Mouse (Mus musculus) monocyte, adult 5-6 weeks (primary cell): ENCODE data around the gene 6030445D17Rik. TPM values are rescaled to one million over a fixed set of nuclear protein-coding genes. Genes with fewer than 3 reads are reported as not detected.

Source experiments
- ATAC-seq: fragments of 153-309, 156-312 bp; replicated peaks from 2 replicates; pipeline ENCODE4 v1.8.0; 2017; ENCODE audit warnings: mild to moderate bottlenecking; ENCODE audit not compliant: low TSS enrichment, insufficient number of reproducible peaks, severe bottlenecking, poor library complexity, low FRiP score
- total RNA-seq: library from RNA; stranded (forward); fragments of 200-1000, 200-491, 200-594 nt; gene quantifications from 3 replicates; pipeline ENCODE4 v1.2.3, GENCODE M21; 2017

The 6030445D17Rik gene
- total RNA-seq, 1 experiment from 2014 or later = not detected

GRCm38 (mm10) chr4:136456516-136457218 is 5.4 kb upstream of the 6030445D17Rik start:
- ATAC-seq = no peak

GRCm38 (mm10) chr4:136458276-136458675 is 3.8 kb upstream of the 6030445D17Rik start:
- ATAC-seq = no peak

DNA sequence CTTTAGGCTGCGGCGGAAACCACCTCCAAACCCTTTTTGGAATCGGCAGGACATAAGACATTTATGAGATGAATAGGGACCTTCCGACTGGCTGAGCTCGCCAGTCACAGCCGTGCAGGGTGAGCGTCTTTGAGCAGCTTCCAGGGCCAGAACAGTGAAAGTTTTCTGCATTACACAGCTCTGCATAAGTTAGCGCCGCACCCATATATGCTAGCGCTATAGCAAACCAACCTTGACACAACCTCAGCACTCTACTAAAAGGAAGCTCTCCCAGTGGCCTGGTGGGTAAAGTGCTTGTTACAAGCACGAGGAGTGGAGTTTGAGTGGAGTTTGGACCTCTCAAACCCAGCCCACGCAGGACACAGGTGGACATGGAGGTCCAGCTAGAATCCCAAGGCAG is 2.8 kb upstream of the 6030445D17Rik start:
- no peak for ATAC-seq

- no peak for ATAC-seq
These were observed 844 bp upstream of the 6030445D17Rik start for GRCm38 (mm10) chr4:136461206-136461605.

DNA sequence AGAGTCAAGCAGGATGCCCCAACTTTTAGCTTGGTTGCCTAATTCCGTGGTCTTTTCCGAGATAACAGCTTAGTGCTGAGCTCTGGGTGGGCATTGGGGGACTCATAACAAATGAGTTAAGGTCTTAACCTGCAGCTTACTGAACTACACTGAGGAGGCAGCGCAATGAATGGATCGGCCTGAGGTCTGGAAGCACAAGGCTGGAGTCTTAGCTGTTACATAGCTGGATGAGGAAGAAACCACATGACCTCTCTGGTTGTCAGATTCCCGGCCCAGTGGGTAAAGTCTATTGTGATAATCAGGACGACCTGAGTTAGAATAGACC is 327 bp upstream of the 6030445D17Rik start:
- ATAC-seq = no peak

DNA sequence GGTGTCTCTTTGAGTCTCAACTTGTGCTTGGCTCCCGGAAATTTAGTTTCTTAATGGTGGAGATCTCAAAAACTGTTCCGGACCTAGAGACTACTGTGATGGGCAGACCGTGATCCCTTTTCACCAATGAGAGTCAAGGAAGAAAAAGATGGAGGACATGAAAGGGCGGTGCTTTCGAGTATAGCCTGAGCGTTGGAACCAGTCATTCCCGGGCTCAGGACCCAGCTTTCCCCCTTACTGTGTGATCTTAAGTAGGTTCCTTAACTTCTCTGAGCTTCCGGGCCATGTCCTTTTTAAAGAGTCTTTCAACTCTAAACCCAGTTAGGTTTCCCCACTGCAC is 759 bp downstream of the 6030445D17Rik start:
- ATAC-seq = peak; percentile 46; the same call in 1 of the 2 replicates

- no peak for ATAC-seq
These were observed 1.4 kb downstream of the 6030445D17Rik start for GRCm38 (mm10) chr4:136463436-136463835.

DNA sequence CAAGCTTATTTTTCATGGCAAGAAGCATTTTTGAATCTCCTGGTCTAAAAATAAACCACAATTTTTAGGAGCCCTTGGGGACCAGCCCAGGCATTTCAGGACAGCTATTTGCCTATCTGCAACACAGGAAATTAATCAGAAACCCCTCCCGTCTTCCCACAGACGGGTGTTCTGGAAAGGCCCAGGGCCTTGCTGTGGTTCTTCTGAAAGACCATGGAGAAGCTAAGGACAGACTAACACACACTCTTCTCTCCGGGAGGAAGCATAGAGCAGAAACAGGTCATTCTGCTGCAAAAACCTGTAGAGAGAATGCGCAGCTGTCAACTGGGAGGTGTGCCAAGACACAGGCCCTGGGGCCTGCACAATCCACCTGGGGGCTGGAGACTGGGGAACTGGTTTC is 4.2 kb downstream of the 6030445D17Rik start:
- no peak for ATAC-seq

DNA sequence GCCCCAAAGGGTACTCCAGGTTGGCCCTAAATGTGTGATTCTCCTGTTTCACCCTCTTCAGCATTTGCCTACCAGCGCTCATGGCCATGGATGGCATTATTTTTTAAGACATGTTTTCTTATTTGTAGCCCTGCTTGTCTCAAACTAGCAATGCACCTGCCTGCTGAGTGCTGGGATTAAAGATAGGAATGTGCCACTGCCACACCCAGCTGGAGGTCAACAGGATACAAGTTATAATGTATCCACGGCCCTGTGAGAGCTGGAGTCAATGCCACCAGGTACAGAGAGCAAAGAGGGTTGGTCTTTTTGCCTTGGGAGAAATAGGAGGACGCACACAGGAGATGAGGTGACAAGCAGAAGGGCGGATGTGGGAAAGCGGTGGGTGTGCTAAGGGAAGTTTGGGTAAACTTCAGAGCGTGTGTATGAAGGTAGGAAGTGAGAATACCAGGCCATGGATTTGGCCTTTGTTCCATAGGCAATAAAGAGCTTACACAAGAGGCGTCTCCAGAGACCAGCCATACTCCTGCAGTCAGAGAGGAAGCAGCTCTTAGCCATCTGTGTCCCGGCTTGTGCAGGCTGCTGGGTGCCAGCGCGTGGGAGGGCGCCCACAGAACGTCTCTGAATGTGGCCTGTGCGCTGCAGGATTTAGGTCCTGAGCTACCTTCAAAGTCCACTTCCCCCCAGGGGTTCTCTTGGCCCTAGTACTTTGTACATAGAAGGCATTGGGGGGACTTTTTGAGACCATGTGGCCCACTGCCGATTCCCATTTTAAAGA is 6.7 kb downstream of the 6030445D17Rik start:
- peak; percentile 19 for ATAC-seq

DNA sequence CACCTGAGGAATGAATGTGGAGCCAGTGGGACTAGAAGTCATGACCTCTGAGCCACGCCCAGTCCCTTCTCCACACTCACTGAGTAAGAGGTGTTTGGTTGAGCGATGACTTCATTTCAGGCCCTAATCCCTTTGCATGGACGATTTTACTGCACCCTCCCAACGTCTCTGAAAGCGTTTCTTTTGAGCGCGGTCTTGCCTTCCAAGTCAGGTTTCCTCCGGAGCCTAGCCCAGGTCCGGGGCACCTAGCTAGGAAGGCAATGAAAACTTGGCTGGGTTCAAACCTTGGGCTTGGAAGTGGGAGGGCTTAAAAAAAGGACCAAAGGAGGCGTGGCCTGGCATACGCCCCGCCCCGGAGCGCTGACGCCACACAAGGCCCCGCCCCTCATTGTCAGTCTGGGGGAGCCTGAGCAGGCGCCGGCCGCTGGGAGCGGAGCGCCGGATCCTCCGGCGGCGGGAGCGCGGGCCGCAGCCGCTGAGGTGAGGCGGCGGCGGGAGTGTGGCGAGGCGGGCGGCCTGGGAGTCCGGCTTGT is 7.4 kb downstream of the 6030445D17Rik start, which contains the start of gene Luzp1:
Luzp1 (plus strand) TSS at position 391 of the 533 bp plus-strand sequence.
- ATAC-seq = peak; percentile 96

DNA sequence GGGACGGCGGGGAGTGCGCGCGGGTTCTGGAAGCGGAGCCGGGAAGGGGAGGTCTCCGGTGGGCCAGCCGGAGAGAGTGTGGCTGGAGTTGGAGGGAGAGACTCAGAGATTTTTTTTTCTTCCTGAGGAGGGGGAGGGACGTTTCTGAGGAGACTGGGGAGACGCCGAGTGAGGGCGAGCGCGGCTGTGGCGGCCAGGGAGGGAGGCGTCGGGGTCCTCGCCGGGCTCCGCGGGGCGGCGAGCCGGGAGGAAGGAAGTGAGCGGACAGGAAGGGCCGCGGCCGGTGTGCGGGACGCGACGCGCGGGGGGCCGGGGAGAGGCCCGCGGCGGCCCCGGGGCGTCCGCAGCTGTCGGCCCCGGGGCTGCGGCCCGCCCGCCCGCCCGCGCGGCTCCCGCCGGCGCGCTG is 7.9 kb downstream of the 6030445D17Rik start:
- no peak for ATAC-seq

- no peak for ATAC-seq
These were observed 8.5 kb downstream of the 6030445D17Rik start for GRCm38 (mm10) chr4:136470347-136471071.

DNA sequence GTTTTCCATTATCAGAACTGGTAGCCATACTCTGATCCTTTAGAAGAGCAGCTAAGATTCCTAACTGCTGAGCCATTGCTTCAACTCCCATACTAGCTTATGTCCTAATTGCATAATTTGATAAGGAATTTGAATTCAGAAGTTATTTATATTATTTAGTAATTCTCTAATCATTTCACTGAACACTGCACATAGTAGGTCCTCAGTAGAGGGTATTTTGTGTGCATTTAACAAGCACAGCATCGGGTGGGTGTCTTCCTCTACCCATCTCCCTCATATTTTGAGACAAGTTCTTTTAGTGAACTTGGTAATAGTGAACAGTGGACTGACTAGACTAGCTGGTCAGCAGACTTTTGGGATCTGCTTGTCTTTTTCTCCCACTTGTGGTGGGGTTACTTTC is 14.6 kb downstream of the 6030445D17Rik start:
- ATAC-seq = no peak

GRCm38 (mm10) chr4:136486549-136486948 is 24.5 kb downstream of the 6030445D17Rik start:
- ATAC-seq = no peak

DNA sequence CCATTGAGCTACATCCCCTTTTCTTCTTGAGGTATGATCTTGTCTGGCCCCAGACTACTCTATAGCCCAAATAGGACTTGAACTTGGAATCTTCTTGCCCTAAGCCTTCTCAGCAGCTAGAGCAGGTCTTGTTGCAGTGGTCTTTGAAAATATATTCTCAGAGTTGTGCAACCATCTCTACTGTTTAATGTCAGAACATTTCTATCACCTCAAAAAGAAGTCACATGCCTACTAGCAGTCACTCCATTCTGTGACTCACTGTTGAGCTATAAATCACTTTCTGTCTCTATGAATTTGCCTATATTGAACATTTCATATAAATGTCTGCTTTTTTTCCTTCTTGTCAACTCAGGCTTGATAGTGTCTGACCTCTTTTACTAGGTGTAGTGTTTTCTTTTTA is 33.9 kb downstream of the 6030445D17Rik start:
- no peak for ATAC-seq

- ATAC-seq = peak; percentile 96
These were observed 43.6 kb downstream of the 6030445D17Rik start for GRCm38 (mm10) chr4:136505426-136506215.

DNA sequence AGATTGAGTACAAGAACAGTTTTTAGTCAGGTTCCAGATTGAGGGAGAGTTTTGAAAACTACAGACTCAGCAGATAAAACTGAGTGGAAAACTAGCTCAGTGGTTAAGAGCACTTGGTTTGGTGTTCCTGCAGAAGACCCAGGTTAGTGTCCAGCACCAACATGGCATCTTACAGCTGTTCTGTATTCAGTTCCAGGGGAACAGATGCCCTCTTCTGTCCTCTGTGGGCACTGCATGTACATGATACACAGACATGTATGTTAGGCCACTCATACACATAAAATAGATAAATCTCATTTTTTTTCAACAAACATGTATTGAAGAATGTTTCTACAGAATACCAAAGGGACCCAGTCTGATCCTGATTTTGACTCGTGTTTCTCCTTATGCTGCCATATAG is 47.8 kb downstream of the 6030445D17Rik start:
- ATAC-seq = no peak

- ATAC-seq = no peak
These were observed 49.7 kb downstream of the 6030445D17Rik start for GRCm38 (mm10) chr4:136511708-136512107.

GRCm38 (mm10) chr4:136512905-136513304 is 50.9 kb downstream of the 6030445D17Rik start:
- no peak for ATAC-seq
